Mouse (Mus musculus) kidney, embryonic 14.5 days (tissue): Measurements from ENCODE around the gene Gbf1. TPM values are rescaled to one million over a fixed set of nuclear protein-coding genes. Genes with fewer than 3 reads are reported as not detected.
A peak's percentile ranks its signal among the peaks of the same experiment; 100 is the strongest.
"Not testable (repeated sequence)": the region's sequence is repeated elsewhere in the genome, so short reads cannot be mapped to it uniquely, and the experiment has no call there.

Experiments used
- ATAC-seq: fragments of 200-750 bp; cut with Nextera tagmentation; 2 replicates; pipeline ENCODE4 v1.8.0; 2017; ENCODE audit warnings: moderate number of reproducible peaks, mild to moderate bottlenecking, moderate TSS enrichment, moderate library complexity; ENCODE audit not compliant: low FRiP score, low TSS enrichment
- H3K27ac ChIP-seq: fragments of 300-500 bp; sonication (generic); 2 replicates; pipeline ENCODE4 v1.5.1; 2014; ENCODE audit warnings: low read depth, mild to moderate bottlenecking, low read length, moderate library complexity, mixed read lengths
- H3K27me3 ChIP-seq: fragments of 300-500 bp; sonication (generic); 2 replicates; pipeline ENCODE4 v1.6.1; 2014; ENCODE audit warnings: mild to moderate bottlenecking, low read length; ENCODE audit not compliant: control insufficient read depth, insufficient read depth
- H3K36me3 ChIP-seq: fragments of 300-500 bp; sonication (generic); 2 replicates; pipeline ENCODE4 v1.6.1; 2014; ENCODE audit warnings: low read length, mixed read lengths; ENCODE audit not compliant: control insufficient read depth, insufficient read depth
- H3K4me1 ChIP-seq: fragments of 300-500 bp; sonication (generic); 2 replicates; pipeline ENCODE4 v1.6.1; 2014; ENCODE audit warnings: low read length, mixed read lengths; ENCODE audit not compliant: control insufficient read depth, insufficient read depth
- H3K4me2 ChIP-seq: fragments of 300-500 bp; sonication (generic); replicated peaks from 2 replicates; pipeline ENCODE4 v1.6.1; 2014; ENCODE audit warnings: low read depth, mild to moderate bottlenecking, low read length
- H3K4me3 ChIP-seq: fragments of 300-500 bp; sonication (generic); 2 replicates; pipeline ENCODE4 v1.5.1; 2014; ENCODE audit warnings: mild to moderate bottlenecking, low read length
- H3K9ac ChIP-seq: fragments of 300-500 bp; sonication (generic); 2 replicates; pipeline ENCODE4 v1.6.1; 2014; ENCODE audit warnings: low read depth, mild to moderate bottlenecking, low read length, moderate library complexity
- H3K9me3 ChIP-seq: fragments of 300-500 bp; sonication (generic); 2 replicates; pipeline ENCODE4 v1.6.1; 2016; ENCODE audit warnings: low read length; ENCODE audit not compliant: control insufficient read depth
- WGBS: fragments of 180-500 bp; shearing (Covaris S2); extraction: QIAGEN DNeasy Blood & Tissue Kit; methylation state at CpG from one replicate; pipeline ENCODE4 v1.1.7; 2014; 5-methylcytosine and 5-hydroxymethylcytosine counted together
- polyA plus RNA-seq: library from polyadenylated mRNA; unstranded; fragments of >200 nt; fragmentation: Nextera tagmentation; extraction: Ambion mirVana; gene quantifications from 2 replicates; pipeline ENCODE4 v1.2.1, GENCODE M21; 2014

The Gbf1 gene
- polyA plus RNA-seq, 1 experiment from 2014 or later, result 50.3 TPM

DNA sequence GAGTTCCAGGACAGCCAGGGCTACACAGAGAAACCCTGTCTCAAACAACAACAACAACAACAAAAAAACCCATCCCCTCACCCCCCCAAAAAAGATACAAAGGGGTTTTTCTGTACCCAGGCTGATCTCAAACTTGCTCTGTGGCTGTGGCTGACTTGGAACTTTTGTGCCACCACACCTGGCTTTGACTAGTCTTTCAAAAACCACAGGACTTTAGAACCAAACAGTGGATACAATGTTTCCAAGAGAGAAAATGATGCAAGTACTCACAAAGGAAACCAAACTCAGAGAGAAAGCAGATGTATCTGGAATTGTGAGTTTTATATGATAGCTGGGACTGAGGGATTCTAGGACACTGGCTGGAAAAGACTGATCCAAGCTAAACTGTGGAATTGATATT is 27.7 kb upstream of the Gbf1 start:
- H3K4me3 ChIP-seq, result no peak overlapping the region
- no peaks in the 10 kb centered on the region for H3K36me3 ChIP-seq
- no peak overlapping the region for H3K27ac ChIP-seq
- no peak overlapping the region for H3K9ac ChIP-seq
- no peaks in the 10 kb centered on the region for H3K27me3 ChIP-seq
- ATAC-seq, result no peak
- H3K4me2 ChIP-seq, result no peak overlapping the region
- H3K4me1 ChIP-seq, result no peaks in the 10 kb centered on the region
- no peaks in the 10 kb centered on the region for H3K9me3 ChIP-seq

DNA sequence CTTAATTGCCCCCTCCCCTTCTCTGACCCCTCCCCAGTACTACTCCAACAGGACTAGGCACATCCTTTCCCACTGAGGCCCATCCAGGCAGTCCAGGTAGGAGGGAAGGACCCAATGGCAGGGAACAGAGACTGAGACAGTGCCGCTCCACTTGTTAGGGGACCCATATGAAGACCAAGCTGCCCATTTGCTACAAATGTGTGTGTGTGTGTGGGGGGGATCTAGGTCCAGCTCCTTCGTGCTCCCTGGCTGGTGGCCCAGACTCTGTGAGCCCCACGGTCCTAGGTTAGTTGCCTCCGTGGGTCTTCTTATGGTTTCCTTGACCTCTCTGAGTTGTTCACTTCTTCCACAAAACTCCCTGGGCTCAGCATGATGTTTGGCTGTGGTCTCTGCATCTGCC is 26.0 kb upstream of the Gbf1 start:
- no peak overlapping the region for H3K4me3 ChIP-seq
- H3K36me3 ChIP-seq, result no peaks in the 10 kb centered on the region
- no peaks in the 10 kb centered on the region for H3K9me3 ChIP-seq
- no peak overlapping the region for H3K9ac ChIP-seq
- no peak for ATAC-seq
- H3K4me1 ChIP-seq, result no peaks in the 10 kb centered on the region
- peaks cover 10% of the 10 kb centered on the region for H3K27me3 ChIP-seq
- H3K27ac ChIP-seq, result no peak overlapping the region
- 80% methylated on average over 4 of the region's 4 CpGs for WGBS
- H3K4me2 ChIP-seq, result no peak overlapping the region

DNA sequence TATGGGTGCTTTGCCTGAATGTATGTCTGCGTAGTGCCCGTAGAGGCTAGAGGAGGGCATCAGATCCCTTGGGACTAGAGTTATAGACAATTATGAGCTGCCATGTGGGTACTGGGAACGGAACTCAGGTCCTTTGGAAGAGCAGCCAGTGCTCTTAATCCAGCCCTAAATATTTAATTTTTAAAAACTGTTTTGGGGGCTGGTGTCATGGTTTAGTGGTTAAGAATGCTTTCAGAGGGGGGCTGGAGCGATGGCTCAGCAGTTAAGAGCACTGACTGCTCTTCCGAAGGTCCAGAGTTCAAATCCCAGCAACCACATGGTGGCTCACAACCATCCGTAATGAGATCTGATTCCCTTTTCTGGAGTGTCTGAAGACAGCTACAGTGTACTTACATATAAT is 22.6 kb upstream of the Gbf1 start:
- 77% methylated on average over 6 of the region's 6 CpGs for WGBS
- ATAC-seq, H3K36me3 ChIP-seq, H3K9me3 ChIP-seq, H3K9ac ChIP-seq, H3K27ac ChIP-seq, H3K4me3 ChIP-seq, H3K4me1 ChIP-seq, H3K4me2 ChIP-seq: not testable (repeated sequence)
- H3K27me3 ChIP-seq, result peaks cover 41% of the 10 kb centered on the region

DNA sequence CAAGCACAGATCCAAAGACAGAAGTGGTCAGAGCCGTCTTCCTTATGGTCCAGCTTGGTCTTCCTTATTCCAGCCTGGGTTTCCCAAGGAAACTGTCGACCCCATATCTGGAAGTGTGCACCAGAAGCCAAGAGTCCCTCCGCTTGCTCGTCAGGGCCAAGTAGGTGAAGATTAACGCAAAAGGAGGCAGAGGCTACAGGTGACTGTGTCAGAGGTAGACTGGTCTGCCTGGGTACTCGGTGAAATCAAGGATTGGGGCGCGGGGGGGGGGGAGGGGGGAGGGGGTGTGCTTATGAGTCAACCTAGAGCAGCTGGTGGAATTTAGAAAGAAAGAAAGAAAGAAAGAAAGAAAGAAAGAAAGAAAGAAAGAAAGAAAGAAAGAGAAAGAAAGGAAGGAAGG is 21.0 kb upstream of the Gbf1 start:
- H3K4me3 ChIP-seq, result peak overlapping the region; percentile 26
- no peak for ATAC-seq
- peaks cover 8% of the 10 kb centered on the region for H3K4me1 ChIP-seq
- H3K27me3 ChIP-seq, result peaks cover 56% of the 10 kb centered on the region
- H3K9me3 ChIP-seq, result no peaks in the 10 kb centered on the region
- no peak overlapping the region for H3K9ac ChIP-seq
- 9% methylated on average over 8 of the region's 8 CpGs for WGBS
- H3K4me2 ChIP-seq, result peak overlapping the region; percentile 39
- no peaks in the 10 kb centered on the region for H3K36me3 ChIP-seq
- no peak overlapping the region for H3K27ac ChIP-seq

DNA sequence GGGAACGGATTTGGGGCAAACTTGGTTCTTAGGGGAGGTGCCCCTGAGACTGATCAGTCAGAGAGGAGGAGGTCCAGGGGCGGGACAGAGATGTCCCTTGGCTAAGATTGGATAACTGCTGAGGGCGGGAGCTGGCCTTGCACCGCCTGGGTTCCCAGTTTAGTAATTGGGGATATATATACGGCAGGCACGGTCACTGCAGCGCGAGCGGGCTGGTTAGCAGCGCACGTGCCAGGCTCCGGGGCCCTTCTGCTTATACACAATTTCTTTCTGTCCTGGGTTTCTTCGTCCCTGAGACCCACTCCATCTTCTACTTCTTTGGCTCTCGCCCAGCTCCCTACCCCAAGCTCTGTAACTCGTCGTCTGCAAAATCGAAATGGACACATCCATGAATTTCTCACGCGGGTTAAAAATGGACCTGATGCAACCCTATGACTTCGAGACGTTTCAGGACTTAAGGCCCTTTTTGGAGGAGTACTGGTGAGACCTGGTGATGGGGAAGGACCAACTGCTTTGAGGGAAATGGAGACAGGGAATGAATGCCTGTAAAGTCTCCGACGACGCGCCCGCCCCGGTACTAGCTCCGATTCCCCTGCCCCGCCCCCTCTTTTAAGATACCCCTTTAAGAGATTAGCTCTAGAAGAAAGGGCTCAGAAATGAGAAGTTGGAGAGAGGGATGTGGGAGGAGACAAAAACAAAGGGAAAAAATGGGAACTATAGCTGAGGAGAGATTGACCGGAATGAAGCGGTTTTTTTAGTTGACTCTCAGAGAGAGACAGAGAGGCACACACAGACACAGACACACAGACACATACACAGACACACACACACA is 20.4 kb upstream of the Gbf1 start, which contains the start of gene Elovl3:
TSS of gene Elovl3 (plus strand) at position 204 of the 832 bp plus-strand sequence.
- Histone ChIP-seq H3K9ac (no peak within 1 kb of the TSS), H3K36me3 (no peaks in the 10 kb centered on the region), H3K9me3 (no peaks in the 10 kb centered on the region), H3K27me3 (peaks cover 62% of the 10 kb centered on the region), H3K4me3 (peak within 1 kb of the TSS; percentile 26), H3K4me2 (peak within 1 kb of the TSS; percentile 39), H3K4me1 (peaks cover 13% of the 10 kb centered on the region), H3K27ac (no peak within 1 kb of the TSS)
- ATAC-seq, result peak; percentile 47; the same call in 1 of the 2 replicates
- WGBS, result 3% methylated on average over 31 of the region's 31 CpGs

DNA sequence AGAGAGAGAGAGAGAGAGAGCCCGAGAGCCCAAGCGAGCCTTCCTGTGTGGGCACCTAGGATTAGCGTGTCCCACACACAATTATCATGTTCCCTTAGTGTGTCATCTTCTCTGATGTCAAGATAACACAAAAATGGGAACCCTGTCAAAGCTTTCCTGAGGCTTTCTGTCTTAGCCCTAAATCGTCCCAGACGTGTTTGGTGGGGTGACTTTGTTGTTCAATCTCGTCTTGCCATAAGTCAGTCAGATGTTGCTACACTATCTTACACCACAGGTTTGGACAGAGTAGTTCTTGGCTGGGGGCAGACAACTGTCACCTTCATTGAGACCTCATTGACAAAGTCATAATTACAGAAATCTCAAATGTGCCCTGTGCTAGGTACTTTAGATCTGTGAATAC is 19.7 kb upstream of the Gbf1 start:
- H3K27ac ChIP-seq, result no peak overlapping the region
- no peaks in the 10 kb centered on the region for H3K36me3 ChIP-seq
- no peaks in the 10 kb centered on the region for H3K9me3 ChIP-seq
- 52% methylated on average over 6 of the region's 6 CpGs for WGBS
- peaks cover 14% of the 10 kb centered on the region for H3K4me1 ChIP-seq
- no peak overlapping the region for H3K4me3 ChIP-seq
- peaks cover 68% of the 10 kb centered on the region for H3K27me3 ChIP-seq
- H3K9ac ChIP-seq, result no peak overlapping the region
- H3K4me2 ChIP-seq, result no peak overlapping the region
- no peak for ATAC-seq

DNA sequence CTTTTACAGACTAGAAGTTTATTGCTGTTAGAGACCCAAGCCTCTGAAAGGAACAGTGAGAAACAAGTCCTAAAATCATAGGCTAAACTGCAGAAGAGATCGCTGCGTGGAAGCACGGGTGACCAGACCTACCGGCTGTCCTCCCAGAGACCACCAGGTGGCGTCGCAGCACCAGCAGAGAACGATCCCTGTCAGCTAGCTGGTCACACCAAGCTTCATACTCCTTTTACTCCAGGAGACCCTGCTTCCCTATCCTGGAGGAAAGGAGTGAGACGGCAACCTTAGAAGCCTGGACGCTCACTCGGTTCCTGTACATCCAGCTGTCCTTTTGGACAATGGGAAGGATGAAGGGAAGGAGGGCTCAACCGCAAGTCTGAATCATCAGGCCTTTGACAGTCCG is 17.0 kb upstream of the Gbf1 start:
- Histone ChIP-seq H3K4me2 (peak overlapping the region; percentile 99), H3K4me1 (peaks cover 14% of the 10 kb centered on the region), H3K9ac (no peak overlapping the region), H3K27ac (no peak overlapping the region), H3K9me3 (no peaks in the 10 kb centered on the region), H3K4me3 (peak overlapping the region; percentile 51), H3K36me3 (no peaks in the 10 kb centered on the region), H3K27me3 (peaks cover 81% of the 10 kb centered on the region)
- ATAC-seq, result peak; percentile 42; the same call in 1 of the 2 replicates
- WGBS, result 1% methylated on average over 12 of the region's 12 CpGs

DNA sequence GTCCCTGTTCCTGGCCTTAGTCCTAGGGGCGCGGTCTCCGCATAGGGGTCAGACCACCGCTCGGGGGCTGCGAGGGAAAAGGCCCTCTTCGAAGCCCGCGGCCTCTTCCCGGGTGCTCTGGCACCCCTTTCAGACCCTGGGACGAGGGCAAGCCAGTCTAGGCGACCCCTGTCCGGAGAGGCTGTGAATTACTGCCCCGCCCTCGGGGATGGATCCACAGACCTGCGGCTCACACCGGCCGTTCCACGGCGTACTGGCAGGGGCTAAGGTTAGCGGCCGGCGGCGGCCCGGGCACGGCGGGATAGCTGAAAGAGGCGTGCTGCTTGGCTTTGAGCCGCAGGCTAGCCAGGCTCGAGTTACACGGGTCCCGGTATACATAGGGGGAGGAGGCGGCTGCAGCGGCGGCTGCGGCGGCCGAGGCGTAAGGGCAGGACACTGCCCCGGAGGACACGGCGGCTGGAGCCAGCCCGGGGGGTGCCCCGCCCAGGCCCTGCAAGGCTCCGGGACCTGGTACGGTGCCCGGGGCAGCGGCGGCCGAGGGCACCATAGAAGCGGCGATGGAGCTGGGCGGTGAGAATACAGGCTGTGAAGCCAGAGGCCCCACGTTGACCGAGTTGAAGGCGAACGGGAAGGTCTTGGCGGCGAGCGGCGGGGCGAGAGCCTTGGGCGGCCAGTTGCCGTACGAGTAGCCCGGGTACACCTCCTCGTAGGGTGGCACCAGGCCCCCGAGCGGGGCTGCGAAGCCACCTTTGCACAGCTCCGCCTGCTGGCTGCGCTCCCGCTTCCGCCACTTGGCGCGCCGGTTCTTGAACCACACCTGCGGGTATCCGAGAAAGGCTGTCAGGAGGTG is 16.3 kb upstream of the Gbf1 start:
- Histone ChIP-seq H3K9me3 (no peaks in the 10 kb centered on the region), H3K36me3 (no peaks in the 10 kb centered on the region), H3K4me3 (peak overlapping the region; percentile 51), H3K4me1 (peaks cover 17% of the 10 kb centered on the region), H3K27me3 (peaks cover 74% of the 10 kb centered on the region), H3K4me2 (peak overlapping the region; percentile 99), H3K9ac (peak overlapping the region; percentile 40), H3K27ac (no peak overlapping the region)
- under 1% methylated on average over 79 of the region's 79 CpGs for WGBS
- ATAC-seq, result peak; percentile 66
